Mouse (Mus musculus) gastrocnemius, postnatal 25 days (tissue): Measurements from ENCODE around the gene Dbr1. TPM values are rescaled to one million over a fixed set of nuclear protein-coding genes. Genes with fewer than 3 reads are reported as not detected.
"Not testable (repeated sequence)": the region's sequence is repeated elsewhere in the genome, so short reads cannot be mapped to it uniquely, and the experiment has no call there.

Experiments
- DNase-seq: peaks from one replicate; pipeline ENCODE4 v3.0.0; 2022
- long read RNA-seq, 2 experiments: library from polyadenylated mRNA; stranded (forward); transcript quantifications; one replicate each; pipeline ENCODE4 v2.0.0; 2021
- total RNA-seq, 2 experiments: library from RNA; stranded (reverse); gene quantifications; 1 replicate in 1 of 2; 2 replicates in 1 of 2; pipeline ENCODE4 v1.2.3; 2021

Dbr1 gene
- total RNA-seq = 1 to 10 TPM; 4.1 to 4.3 TPM
- long read RNA-seq, experiment 1, partial matches to known transcripts = 0 of 2 reads
- long read RNA-seq, experiment 1, other reads (novel, unspliced or antisense) = 0 of 2 reads
- long read RNA-seq, experiment 2, partial matches to known transcripts = 0 of 2 reads
- long read RNA-seq, experiment 2, other reads (novel, unspliced or antisense) = 0 of 2 reads

DNA sequence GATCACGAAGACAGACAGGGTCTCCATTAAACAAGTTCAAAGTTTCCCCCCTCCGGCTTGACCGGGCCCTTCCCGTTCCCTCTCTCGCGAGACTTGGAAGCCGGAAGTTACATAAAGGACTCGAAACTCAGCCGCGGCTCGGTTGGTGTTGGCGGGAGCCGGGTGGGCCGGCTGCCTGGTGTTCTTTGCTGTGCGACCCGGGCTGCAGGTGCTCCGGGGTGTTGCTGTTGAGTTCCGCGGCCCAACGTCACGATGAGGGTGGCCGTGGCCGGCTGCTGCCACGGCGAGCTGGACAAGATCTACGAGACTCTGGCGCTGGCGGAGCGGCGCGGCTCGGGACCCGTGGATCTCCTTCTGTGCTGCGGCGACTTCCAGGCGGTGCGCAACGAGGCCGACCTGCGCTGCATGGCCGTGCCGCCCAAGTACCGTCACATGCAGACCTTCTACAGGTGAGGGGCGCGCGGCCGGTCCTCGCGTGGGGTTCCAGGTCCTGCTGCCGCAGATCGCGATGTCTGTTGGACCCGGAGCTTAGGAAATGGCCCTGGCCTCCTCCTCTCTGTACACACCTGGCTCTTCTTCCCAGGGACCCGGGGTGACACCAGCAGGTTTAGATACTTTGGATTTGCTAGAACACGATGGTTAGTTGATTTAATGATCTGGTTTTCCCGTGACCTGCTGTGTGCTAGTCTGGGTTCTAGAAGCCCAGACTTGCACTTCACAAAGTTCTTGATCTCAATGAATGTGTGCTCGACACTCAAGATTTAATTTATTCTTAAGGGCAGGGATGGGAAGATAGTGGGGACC is at the start of gene Dbr1:
Dbr1 (plus strand) TSS at position 123 of the 804 bp plus-strand sequence.
- DNase-seq = peak; percentile 86

GRCm38 (mm10) chr9:99531865-99532264 is 43.7 kb upstream of the Dbr1 start:
- DNase-seq = no peak

GRCm38 (mm10) chr9:99546259-99546658 is 29.3 kb upstream of the Dbr1 start:
- DNase-seq = no peak

- no peak for DNase-seq
These were observed 23.5 kb upstream of the Dbr1 start for GRCm38 (mm10) chr9:99552068-99552467.

- no peak for DNase-seq
These were observed 22.6 kb upstream of the Dbr1 start for GRCm38 (mm10) chr9:99553049-99553448.

- no peak for DNase-seq
These were observed 21.5 kb upstream of the Dbr1 start for GRCm38 (mm10) chr9:99554052-99554451.

DNA sequence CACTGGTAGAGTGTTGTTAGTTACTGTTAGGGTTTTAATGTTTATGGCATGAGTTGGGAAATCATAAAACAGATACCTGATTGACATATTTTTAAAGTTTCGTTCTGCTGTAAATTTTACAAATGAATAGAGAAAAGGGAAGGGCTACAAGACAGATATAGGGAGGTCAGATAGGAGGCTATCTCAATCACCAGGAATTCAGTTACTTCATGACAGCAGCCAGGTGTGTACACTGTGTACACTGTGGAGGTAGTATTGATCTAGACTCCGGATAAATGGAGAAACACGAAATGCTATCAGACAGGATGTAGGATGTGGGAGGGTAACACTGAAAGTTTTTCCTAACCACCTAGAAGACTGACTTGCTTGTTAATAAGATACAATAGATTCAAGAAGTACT is 20.3 kb upstream of the Dbr1 start:
- DNase-seq = no peak

GRCm38 (mm10) chr9:99557580-99558300 is 17.9 kb upstream of the Dbr1 start:
- no peak for DNase-seq

- no peak for DNase-seq
These were observed 16.6 kb upstream of the Dbr1 start for GRCm38 (mm10) chr9:99558824-99559556.

- DNase-seq = no peak
These were observed 16.1 kb upstream of the Dbr1 start for GRCm38 (mm10) chr9:99559557-99559904.

DNA sequence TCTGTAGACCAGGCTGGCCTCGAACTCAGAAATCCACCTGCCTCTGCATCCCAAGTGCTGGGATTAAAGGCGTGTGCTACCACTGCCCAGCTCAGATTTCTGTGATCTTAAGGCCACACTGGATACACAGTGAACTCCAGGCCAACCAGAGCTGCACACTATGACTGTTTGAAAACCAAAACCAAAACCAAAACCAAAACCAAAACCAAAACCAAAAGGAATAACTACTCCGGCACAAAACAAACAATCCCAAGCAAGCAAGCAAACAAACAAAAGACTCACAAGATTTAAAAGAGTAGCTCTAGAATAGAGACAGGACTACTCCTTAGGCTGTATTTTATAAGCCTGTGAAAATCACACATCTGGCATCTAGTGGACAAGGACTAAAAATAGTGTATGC is 15.2 kb upstream of the Dbr1 start:
- no peak for DNase-seq

DNA sequence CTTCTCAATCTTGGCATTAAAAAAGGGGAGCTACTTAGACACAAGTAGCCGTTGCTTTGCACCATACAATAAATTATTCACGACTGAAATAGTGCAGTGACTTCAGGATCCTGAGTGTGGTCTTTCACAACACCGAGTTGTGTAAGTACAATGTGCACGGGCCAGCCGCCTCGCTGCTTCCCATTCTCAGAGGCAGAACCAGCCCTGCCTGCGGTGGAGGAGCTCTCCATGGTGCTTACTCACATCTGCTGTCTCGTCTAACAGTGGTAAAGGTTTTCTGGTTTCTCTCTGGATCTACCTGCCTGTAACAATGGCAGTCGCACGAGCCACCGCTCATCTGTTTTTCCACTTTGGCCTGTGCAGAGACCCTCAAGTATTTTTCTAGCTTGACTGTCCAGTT is 11.9 kb upstream of the Dbr1 start:
- DNase-seq = peak; percentile 30

GRCm38 (mm10) chr9:99568023-99568346 is 7.6 kb upstream of the Dbr1 start:
- no peak for DNase-seq

- DNase-seq = peak; percentile 89
These were observed 7.1 kb upstream of the Dbr1 start, which contains the start of gene Armc8 for GRCm38 (mm10) chr9:99568347-99569070. Gene Armc8, minus strand, starts transcription at chr9:99568899.

DNA sequence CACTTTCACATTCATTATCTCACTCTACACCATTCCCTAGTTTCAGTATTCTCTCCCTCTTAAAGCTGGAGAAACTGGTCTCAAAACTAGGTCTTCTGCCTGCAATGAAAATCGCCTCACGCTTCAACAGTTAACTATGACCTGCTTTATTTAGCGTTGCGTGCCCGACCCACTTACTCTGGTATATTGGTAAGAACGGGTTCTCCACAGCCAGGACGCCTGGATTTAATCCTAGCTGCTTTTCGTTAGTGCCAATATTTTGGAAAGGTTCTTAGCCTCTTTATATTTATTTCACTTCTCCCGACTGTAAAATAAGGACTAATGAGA is 6.6 kb upstream of the Dbr1 start:
- DNase-seq = no peak

GRCm38 (mm10) chr9:99580655-99581054 is 5.1 kb downstream of the Dbr1 start:
- DNase-seq = no peak

DNA sequence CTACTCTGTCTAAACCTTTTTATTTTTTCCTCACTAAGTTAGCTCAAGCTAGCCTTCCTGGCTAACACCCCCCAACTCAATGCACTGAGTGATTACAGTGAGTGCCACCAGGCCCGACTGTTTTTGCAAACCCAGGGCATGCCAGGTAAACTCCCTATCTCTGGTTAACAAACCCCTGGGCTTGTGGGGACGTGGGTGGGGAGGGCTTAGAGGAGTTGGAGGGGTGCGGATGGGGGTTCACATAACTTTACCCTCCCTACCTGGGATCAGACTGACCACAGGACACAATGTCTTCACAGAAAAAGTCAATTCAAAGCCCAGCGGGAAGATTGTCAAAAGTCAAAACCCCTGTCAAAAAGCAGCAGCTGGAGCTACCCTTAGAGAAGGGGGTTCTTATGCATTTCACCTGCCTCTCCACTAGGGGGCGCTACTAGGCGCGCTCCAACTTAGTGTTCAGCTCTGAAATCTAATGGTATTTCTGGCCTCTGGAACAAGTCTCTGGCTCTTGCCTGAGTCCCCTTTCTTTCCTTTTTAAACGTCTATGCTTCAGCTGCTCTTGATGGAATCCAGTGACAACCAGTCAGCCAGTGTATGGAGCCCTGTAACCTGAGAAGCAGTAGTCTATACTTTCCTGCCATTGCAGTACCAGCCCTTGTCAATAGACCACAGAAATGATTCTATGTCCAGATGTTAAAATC is 12.1 kb downstream of the Dbr1 start:
- peak; percentile 26 for DNase-seq

DNA sequence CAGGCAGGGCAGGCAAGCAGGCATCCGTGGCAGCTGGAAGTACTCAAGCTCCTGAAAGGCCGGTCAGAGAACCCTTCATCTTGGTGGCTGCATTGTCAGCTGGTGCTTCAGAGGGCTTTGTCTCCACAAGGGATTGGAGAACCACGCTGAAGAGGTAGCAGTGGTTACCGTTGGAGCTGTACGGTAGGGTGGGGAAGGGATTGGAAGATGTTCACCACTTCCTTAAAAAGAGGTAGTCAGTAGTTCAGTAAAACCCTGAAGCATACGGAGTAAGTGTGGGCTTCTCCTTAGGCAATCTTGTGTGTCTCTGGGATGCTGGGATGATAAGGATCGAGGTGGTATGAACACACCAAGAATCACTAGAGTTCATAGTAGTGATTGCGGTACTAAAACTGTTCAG is 15.5 kb downstream of the Dbr1 start:
- no peak for DNase-seq

DNA sequence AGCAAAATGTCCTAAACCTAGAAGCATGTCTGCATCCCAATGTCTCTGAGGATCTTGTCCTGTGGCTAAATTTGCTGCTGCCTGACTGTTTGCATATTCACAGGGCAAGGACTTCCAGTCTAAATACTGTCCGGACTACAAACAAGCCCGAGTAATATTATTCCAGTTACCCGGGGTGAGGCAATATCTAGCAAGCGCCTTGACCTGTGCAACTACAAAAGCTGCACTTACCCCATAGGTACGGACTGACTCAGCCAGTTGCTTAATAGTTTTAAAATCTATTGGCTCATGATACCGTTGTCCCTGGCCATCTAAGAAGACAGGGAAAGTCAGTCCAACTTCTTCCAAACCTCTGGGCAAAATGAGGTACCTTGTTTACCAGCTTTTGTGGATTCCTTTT is 23.5 kb downstream of the Dbr1 start:
- not testable (repeated sequence) for DNase-seq

DNA sequence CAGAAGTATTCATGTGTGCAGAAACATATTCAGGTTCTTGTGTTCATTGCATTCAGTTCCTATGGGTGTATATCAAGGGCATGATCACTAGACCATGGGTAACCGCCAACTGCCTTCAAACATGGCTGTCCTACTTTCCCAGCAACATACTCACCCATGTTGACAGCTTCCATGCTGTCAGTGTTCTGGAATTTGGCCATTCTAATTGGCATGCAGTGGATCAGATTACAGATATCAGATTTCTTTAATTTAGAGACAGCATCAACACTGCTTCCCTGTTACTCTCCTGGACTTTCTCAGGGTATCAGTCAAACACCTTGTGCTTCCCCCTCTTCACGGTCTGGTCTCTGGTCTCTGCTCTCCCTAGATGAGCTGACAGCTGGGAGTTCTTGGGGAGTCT is 28.0 kb downstream of the Dbr1 start:
- no peak for DNase-seq

- no peak for DNase-seq
These were observed 36.6 kb downstream of the Dbr1 start, which contains the start of gene A4gnt for GRCm38 (mm10) chr9:99612202-99612601. Gene A4gnt, plus strand, starts transcription at chr9:99612502.
